Mouse (Mus musculus): ENCODE data around the gene Spo11.

Gene Spo11

DNA sequence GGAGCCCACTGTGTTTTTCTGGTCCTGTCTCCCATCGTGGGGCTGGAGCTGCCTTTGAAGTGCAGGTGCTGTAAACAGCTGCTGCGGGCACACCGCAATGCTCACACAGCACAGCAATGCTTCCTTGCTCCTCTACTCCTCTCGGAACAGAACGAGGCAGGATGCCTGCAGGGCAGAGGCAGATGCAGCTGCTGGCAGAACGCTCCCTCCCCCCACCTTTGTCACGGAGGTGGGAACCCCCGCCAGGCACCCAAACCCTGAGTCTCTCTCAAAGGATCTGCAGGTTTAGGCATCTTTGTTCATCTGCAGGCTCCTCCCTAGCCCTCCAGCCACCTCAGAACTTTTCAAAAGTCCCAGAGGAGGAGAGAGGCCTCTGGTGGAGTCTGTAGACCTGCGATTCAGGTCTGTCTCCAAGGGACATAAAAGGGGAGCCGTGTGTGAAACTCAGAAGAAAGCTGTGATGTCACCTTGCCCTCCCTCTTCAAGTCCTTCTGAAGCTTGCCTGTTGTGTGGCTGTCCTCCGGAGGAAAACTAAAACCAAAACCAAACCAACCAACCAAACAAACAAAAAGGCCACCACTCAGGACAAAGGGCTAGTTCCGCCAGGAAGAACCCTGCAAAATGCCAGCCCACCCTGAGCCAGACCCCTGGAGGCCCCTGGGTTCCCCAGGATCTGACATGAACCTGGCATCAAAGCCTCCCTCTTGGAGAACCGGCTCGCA lies at the start of gene Spo11:
Gene Spo11, plus strand, starts transcription at position 292 of the 722 bp plus-strand sequence.
- DNase-seq (ENCODE audit: low read depth) = no peak

DNA sequence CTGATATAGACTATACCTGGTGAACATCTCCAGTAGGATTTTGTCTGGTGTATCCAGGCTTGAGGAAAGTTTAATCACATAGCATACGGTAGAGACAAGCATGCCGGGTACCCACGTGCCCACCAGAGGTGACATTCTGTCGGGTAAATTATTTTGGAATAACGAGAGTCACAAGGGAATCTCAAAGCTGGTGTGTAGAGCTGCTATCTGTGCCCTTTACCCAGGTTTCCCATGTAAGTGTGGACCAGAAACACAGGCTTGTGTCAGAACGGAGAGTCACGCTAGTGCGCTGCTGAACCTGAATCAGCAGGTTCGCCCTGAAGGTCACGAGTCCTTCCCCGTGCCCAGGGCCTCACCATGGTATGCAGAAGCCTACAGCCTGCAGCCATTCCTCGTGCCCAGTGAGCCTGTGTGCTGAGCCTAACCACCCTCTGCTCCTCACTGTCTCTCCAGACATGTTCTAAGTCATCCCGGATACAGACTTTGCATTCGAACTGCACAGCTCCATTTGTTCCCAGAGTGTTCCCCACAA lies 47.5 kb upstream of the Spo11 start:
- DNase-seq (ENCODE audit: low read depth) = no peak

DNA sequence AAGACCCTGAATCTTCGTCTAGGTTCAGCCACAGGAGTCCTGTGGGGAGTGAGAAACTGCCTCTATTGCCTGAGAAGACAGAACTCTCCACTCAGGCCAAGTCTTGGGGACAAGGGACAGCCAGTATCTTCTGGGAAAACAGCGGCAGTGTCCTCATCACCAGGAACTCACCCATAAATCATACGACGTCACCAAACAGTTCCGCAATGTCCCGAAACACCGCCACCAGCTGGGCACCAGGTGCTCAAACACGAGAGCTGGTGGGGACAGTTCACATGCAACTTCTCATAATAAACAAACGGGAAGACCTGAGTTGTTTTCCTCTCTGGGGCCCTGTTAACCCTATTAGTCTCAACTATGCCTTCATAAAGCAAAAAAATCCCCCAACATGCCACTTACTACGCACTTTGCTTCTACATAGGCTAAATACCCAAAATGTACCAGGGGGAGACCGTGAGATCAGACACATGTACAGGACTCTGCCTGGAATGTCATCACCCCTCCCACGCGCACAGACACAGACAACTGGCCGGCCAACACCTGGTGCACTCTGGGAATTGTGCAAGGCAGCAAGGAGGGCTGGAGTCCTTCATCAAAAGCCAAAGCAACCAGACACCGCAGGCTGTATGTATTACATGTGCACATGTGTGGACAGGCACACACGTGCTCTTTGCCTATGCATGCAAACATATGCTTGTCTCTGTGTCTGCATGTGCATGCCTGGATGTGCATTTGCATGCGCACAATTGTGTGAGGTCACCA lies 46.2 kb upstream of the Spo11 start:
- no peak for DNase-seq (ENCODE audit: low read depth)

- DNase-seq (ENCODE audit: low read depth) = no peak
Observed at GRCm38 (mm10) chr2:172933631-172934419, 43.7 kb upstream of the Spo11 start.

GRCm38 (mm10) chr2:172934420-172934788 lies 43.1 kb upstream of the Spo11 start:
- no peak for DNase-seq (ENCODE audit: low read depth)

- no peak for DNase-seq (ENCODE audit: low read depth)
Observed at GRCm38 (mm10) chr2:172934891-172935740, 42.4 kb upstream of the Spo11 start.

DNA sequence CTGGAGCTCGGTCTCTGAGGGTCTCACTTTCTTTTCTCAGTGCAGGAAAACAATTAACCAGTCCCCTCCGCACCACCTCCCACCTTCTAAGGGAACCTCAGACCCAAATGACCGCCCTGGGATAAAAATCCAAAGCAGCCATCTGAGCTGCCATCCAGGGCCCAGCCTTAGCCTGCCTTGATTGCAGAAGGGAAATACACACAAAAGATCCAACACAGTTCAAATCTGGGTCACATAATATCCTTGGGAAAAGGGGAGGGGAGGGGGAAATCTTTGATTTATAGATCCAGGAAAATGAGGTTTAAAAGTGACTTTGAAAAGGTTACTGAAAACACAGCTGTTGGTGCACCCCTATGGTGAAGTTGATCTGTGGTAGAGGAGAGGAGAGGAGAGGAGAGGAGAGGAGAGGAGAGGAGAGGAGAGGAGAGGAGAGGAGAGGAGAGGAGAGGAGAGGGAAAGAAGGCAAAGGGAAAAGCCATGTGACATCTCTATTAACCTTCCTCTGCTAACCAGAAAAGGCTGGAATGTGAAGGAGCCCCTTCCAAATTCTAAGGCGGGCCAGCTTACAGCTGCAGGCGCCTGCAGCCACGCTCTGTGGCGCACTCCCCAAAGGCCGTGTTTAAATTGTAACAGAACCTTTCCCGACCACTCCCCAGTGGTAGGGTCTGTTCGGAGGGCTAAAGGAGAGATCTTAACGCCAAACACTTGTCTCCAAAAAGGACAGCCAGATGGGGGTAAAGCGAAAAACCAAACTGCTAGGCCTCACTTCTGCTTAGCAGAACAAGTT lies 41.5 kb upstream of the Spo11 start:
- no peak for DNase-seq (ENCODE audit: low read depth)

- DNase-seq (ENCODE audit: low read depth) = no peak
Observed at GRCm38 (mm10) chr2:172936844-172937243, 40.7 kb upstream of the Spo11 start.

- DNase-seq (ENCODE audit: low read depth) = no peak
Observed at GRCm38 (mm10) chr2:172937326-172938190, 39.9 kb upstream of the Spo11 start.

DNA sequence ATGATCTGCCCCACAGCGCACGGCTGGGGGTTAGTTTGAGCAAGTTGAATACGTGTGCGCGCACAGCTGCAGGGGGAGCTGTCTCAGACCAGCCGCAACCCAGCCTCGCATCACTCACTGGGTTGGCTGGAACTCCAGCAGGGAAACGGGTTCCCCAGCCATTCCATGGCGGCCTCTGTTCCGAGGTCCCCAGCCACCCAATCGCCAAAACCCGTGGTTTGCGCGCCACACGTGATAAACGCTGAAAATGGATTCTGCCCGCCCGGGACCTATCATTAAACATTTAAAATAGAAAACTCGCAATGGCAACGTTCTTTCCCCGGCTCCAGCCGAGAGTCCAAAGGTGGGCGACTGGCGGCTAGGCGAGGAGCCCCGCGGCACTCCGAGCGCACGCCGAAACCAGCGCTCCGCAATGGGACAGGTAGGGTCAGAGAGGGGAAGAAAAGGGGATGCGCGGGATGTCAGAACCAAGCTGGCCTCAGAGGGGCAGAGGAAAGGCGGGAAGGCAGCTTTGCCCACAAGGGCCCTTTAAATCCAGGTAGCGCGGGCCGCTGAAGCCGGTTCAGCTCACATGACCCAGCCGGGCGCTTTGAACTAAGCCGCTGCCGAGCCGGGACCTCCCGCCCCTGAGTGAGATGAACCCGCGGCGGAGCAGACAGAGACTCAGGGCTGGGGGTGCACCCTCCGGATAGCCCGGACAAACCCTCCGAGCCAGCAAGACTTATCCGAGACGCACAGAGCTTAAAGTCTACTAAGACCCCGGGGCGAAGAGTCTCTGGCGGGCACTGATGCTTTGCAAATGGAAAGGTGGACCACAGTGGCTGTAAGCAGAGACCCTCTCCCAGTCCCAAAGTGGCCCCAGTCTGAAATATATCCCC lies 38.5 kb upstream of the Spo11 start:
- no peak for DNase-seq (ENCODE audit: low read depth)

DNA sequence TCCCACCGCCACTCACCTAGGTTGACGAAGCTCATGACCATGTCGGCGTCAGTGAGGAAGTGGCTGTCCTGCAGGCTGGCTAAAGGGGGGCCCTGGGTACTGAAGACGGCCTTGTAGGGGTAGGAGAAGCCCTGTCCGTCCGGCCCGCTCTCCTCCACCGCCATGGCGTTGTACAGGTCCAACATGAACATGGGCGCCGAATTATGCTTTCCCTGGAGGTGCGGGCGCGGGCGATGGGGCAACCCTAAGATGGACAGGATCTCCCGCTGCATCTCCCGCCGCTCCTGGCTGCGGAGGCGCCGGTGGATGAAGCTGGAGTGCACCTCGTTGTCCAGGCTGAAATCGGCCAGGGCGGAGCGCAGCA lies 37.9 kb upstream of the Spo11 start:
- no peak for DNase-seq (ENCODE audit: low read depth)

DNA sequence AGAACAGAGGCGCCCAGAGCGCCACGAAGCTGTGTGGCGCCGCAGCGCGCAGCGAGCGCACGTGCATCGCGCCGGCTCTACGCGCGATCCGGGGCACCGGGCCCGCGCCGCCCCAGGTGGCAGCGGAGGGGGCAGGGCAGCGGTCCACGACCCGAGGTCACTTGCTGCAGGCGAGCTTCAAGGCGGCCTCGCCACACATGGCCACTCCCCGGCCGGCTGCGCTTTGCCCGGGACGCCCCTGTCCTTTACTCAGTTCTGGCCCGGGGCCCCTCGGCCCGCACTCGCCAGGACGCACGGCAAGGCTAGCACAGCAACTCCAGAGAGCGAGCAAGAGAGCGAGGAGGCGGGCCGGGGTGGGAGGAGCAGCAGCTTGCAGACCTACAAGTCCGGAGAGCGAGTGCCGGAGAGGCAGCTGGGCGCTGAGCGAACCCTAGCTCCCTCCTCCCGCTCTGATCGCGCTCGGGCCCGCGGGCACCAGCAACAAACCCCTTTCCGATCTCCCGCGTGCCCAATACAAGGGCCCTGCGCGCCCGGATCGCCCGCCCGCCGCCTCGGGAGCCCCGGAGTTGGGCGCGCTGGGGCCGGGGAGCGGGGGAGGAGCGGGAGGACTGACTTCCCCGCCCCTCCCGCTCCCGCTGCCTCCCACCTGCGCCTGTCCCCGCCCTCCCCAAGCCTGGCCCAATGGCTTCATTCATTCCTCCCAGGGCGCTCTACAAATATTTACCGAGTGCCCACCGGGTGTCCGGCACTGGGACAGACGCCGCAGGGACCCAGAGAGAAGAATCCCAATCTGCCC lies 37.3 kb upstream of the Spo11 start, which contains the start of gene Bmp7:
Gene Bmp7, minus strand, starts transcription at position 319 of the 796 bp plus-strand sequence.
- no peak for DNase-seq (ENCODE audit: low read depth)

DNA sequence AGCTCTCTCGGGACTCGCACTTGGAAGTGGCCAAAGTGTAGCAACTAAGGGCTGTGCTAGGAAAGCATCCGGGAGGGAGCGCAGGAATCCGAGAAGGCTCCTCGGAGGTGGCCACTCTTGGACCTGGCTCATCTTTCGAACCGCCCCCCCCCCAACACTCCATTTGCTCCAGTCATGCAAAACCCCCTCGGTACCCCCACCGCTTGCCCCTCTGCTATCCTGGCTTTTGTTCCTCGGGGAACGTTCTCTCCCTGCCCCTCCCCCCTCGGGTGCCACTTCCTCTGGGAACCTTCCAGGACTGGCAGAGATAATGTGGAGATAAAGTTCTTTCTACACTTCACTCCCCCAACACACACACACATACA lies 36.7 kb upstream of the Spo11 start:
- no peak for DNase-seq (ENCODE audit: low read depth)

- DNase-seq (ENCODE audit: low read depth) = no peak
Observed at GRCm38 (mm10) chr2:172949051-172949450, 28.4 kb upstream of the Spo11 start.

DNA sequence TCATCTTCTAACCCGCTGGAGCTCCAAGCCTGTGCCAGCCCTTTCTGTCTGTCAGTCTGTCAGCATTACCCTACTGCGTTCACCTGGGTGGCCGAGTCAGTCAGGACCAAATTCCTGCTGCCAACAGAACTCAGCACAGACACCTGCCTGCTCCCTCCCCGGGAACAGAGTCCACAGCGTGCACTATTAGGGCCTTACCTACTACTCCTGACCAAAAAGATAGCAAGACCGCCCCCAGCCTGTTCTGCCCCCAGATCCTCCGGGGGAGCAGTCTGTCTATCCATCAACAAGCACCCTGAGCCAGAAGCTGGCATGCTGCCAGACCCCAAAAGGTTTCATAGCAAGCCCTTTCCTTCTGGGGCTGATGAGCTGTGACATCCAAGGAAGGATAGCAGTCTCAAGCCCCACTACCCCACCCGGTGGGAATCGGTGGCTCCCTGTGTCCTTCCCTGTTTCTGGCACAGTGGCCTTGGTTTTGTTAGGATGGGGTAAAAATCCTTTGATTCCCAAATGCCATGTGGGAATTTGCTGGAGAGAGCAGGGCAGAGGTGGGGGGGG lies 27.3 kb upstream of the Spo11 start:
- DNase-seq (ENCODE audit: low read depth) = no peak

DNA sequence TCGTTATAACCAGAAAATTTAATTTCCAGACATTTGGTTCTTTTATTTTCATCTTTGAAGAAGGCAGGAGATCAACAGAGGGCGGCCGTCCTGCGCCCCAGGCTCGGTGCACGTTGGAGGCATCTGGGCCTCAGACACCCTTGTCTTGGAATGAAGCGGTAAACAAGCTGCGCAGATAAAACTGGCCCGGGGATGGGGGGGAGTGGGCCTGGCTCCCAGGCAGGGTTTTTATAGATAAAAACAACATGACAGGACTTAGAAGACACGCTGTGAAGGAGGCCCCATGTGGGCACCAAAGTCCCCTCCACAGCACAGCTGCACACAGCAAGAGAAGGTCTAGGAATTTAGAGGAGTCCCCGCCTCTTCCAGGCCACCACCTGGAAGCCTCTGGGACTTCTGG lies 26.8 kb upstream of the Spo11 start:
- DNase-seq (ENCODE audit: low read depth) = no peak

GRCm38 (mm10) chr2:172951976-172952375 lies 25.5 kb upstream of the Spo11 start:
- no peak for DNase-seq (ENCODE audit: low read depth)

DNA sequence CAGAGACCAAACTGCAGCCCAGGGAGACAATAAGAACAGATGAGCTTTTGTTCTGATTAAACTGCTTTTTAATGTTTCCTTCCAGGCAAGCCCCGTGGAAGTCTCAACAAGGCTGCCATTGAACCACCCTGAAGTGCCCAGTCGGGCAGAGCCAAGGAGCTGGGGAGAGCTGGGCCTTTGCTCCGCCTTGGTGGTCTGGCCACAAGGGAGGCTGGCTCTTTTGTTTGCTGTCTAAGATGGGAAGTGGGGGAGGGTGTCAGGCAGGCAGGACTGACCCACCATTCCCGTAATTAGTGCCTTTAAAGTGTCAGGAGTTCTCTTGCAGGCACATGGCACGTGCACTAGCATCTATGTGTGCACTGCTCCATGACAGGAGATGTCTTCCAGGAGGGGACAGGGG lies 18.9 kb upstream of the Spo11 start:
- DNase-seq (ENCODE audit: low read depth) = no peak
